Mouse (Mus musculus): ENCODE measurements around the gene Trappc13. TPM values are rescaled to one million over a fixed set of nuclear protein-coding genes. Genes with fewer than 3 reads are reported as not detected.
"Not testable (repeated sequence)": the region's sequence is repeated elsewhere in the genome, so short reads cannot be mapped to it uniquely, and the experiment has no call there.

Trappc13 gene
- 60.0 and 60.9 TPM in 2 replicates for polyA plus RNA-seq (2015; fragmentation: Nextera tagmentation; extraction: Ambion mirVana)

DNA sequence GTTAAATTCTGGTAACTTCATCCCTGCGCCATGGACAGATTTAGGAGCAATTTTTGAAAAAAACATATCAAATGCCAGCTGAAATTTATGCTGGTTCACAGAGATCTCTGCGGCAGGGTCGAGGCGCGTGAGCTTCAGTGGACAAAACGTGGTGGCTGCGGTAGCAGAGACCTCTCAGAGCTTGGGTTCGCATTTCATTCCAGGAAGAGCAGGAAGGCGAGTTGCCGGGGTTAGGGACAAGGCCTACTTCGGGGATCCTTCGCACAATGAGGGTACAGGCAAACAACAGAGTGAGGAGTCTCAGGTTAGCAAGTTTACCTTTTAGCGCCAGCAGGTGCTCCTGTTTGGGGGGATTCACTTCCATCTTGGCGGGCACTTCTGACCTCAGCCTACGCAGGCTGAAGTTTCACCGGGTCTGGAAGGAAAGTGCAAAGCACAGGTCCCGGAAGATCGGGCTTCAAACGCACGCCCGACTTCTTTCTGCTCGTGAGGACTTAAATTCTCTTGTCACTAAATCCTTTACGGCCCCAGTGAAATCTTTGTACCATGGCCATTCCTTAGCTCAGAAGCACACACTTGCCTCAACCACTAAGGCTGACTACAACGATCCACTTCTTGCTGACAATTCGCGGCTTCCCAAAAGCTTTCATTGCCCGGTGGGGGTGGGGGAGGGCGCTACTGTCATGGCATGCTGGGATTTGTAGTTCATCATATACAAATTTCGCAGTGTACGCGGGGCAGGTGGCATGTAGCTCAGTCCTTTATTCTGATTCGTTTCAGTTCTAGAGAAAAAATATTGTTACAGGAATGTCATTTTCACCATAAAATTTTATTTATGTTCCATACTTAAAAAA is at the start of gene Trappc13:
TSS of gene Trappc13 (minus strand) at position 674 of the 854 bp plus-strand sequence.
- Histone ChIP-seq H3K4me2 (replicated peaks) (peak within 1 kb of the TSS; percentile 78), H3K4me3 (peak within 1 kb of the TSS; percentile 88), H3K27ac (peak within 1 kb of the TSS; percentile 84), H3K4me1 (peaks cover 13% of the 10 kb centered on the region), H3K9ac (peak within 1 kb of the TSS; percentile 91), H3K36me3 (peaks cover 15% of the 10 kb centered on the region), H3K9me3 (no peaks in the 10 kb centered on the region), H3K27me3 (no peaks in the 10 kb centered on the region)
- WGBS, result under 1% methylated on average over 32 of the region's 32 CpGs
- peak; percentile 89 for ATAC-seq (ENCODE audit: low FRiP score, low read depth)

DNA sequence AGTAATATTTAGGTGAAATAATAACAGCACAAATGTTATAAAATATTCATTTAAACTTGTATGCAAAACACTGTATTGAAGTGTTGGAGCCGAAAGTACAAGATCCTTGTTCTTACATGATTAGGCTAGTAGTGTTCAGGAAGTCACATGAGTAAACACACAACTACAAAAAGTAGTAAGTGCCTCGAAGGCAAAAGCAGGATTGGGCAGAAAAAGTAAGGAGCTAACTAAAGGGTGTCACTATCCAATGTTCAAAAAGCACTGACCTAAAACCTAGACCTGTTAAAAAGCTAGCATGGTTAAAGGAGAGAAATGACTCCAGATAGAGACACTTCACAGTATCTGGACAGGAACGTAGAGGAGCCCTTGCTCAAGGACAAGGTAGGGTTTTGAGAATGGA is 49.2 kb upstream of the Trappc13 start:
- Histone ChIP-seq H3K36me3 (peaks cover 4% of the 10 kb centered on the region), H3K4me2 (replicated peaks) (peak overlapping the region; percentile 64), H3K9ac (peak overlapping the region; percentile 86), H3K27ac (no peak overlapping the region), H3K27me3 (no peaks in the 10 kb centered on the region), H3K4me3 (peak overlapping the region; percentile 74), H3K4me1 (peaks cover 17% of the 10 kb centered on the region), H3K9me3 (no peaks in the 10 kb centered on the region)
- no peak for ATAC-seq (ENCODE audit: low FRiP score, low read depth)
- 69% methylated on average over 3 of the region's 3 CpGs for WGBS

DNA sequence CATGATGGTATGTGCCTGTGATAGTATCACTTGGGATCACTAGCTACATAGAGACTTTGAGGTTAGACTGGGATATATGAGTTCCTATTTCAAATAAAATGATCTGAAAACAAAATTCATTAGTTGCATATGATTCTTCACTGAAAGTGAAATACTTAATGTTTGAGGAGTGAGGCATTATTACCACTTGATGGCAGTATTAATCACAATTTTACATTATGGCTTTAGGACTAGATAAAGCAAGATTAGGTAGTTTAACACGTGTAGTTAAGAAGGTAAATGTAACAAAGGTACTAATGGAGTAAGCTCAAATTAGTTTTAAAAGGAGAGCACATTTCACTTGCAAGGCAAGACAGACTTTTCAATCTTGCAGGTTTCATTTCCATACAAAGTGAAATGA is 26.0 kb upstream of the Trappc13 start:
- Histone ChIP-seq H3K27me3 (no peaks in the 10 kb centered on the region), H3K9ac (no peak overlapping the region), H3K4me3 (no peak overlapping the region), H3K9me3 (no peaks in the 10 kb centered on the region), H3K4me1 (no peaks in the 10 kb centered on the region), H3K27ac (no peak overlapping the region), H3K36me3 (peaks cover 32% of the 10 kb centered on the region), H3K4me2 (replicated peaks) (no peak overlapping the region)
- 83% methylated on average over 1 of the region's 1 CpGs for WGBS
- no peak for ATAC-seq (ENCODE audit: low FRiP score, low read depth)

DNA sequence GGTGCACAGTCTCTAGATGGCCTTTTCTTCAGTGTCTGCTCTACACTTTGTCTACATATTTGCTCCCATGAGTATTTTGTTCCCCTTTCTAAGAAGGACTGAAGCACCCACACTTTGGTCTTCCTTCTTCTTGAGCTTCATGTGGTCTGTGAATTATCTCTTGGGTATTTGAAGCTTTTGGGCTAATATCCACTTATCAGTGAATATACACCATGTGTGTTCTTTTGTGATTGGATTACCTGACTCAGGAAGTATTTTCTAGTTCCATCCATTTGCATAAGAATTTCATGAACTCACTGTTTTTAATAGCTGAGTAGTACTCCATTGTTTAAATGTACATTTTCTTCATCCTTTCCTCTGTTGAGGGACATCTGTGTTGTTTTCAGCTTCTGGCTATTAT is 17.6 kb upstream of the Trappc13 start:
- H3K27me3 ChIP-seq; ATAC-seq (ENCODE audit: low FRiP score, low read depth): not testable (repeated sequence)
- peaks cover 56% of the 10 kb centered on the region for H3K36me3 ChIP-seq

DNA sequence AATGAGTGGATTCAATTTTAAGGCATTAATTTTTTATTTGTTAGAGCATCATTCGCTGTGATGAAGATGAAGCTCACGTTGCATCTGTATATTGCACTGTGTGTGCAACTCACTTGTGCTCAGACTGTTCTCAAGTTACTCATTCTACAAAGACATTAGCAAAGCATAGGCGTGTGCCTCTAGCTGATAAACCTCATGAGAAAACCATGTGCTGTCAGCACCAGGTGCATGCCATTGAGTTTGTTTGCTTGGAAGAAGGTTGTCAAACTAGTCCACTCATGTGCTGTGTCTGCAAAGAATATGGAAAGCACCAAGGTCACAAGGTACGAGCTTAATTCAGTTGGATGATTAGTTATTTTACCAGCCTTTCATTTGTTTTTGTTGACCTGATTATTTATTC is 9.1 kb upstream of the Trappc13 start:
- 84% methylated on average over 4 of the region's 4 CpGs for WGBS
- Histone ChIP-seq H3K4me1 (no peaks in the 10 kb centered on the region), H3K36me3 (peaks cover 40% of the 10 kb centered on the region)

More for the DNA sequence above, 17.6 kb upstream of the Trappc13 start:
- H3K4me3 ChIP-seq; H3K27ac ChIP-seq; H3K9me3 ChIP-seq; H3K4me2 ChIP-seq (replicated peaks); H3K4me1 ChIP-seq; H3K9ac ChIP-seq: not testable (repeated sequence)

DNA sequence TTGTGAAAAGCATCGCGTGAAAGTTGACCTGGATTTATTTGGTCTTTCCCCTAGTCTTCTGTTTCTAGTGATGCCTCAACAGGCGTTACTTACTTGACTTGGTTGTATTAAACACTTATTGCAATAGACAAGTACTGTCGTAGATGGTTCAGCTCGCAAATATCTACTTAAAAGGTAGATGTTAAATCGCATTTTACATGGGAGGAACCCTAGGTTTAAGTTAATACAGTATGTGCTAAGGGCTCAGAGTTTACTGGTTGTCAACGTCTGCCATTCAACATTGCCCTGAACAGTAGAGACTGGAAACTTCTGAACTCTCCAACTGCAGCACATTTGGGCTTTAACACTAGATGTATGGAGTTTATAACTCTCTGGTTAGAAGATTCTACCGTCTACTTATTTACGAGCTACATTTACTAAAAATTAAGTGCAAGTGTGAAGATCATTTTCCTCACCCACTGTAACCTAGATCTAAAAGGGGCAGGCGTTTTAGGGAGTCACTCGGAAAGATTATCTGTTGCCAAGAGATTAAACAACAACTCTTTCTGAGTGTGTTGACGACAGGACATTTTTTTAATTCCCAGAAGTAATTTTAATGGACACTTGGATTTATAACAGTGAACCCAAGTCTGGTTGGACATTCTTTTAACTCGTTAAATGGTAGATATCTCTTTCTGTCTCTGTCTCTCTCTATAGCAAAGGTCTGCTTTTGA is 1.1 kb upstream of the Trappc13 start:
- Histone ChIP-seq H3K27me3 (no peaks in the 10 kb centered on the region), H3K36me3 (peaks cover 19% of the 10 kb centered on the region), H3K4me1 (peaks cover 13% of the 10 kb centered on the region), H3K9me3 (no peaks in the 10 kb centered on the region), H3K4me2 (replicated peaks) (peak overlapping the region; percentile 71), H3K9ac (peak overlapping the region; percentile 91), H3K27ac (peak overlapping the region; percentile 84), H3K4me3 (peak overlapping the region; percentile 88)
- WGBS, result 18% methylated on average over 13 of the region's 13 CpGs
- no peak for ATAC-seq (ENCODE audit: low FRiP score, low read depth)

More for the DNA sequence above, 9.1 kb upstream of the Trappc13 start:
- no peak for ATAC-seq (ENCODE audit: low FRiP score, low read depth)
- H3K27me3 ChIP-seq, result no peaks in the 10 kb centered on the region
- H3K4me3 ChIP-seq, result no peak overlapping the region
- no peaks in the 10 kb centered on the region for H3K9me3 ChIP-seq
- no peak overlapping the region for H3K27ac ChIP-seq
- H3K9ac ChIP-seq, result no peak overlapping the region
- H3K4me2 ChIP-seq (replicated peaks), result no peak overlapping the region

DNA sequence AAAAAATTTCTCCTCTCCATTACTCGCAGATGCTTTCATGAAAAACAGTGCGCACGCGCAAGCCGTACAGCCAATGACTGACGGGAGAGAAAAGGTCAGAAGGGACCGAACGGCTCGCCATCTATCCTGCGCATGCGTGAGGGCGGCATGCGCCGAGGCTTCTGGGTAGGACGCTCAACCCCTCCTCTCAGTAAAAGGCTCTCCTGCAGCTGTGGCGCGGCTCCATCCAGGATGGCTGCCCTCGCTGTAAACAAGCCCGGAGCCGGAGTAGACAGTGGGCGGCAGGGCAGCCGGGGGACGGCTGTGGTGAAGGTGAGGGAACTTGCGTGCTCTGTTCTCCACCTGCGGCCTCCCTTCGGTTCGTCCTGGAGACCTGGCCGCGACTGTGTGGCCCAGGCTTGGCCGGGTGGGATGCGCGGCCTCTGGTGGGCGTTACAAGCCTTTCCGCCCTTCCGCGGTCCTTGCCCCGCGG is 417 bp upstream of the Trappc13 start, which contains the start of gene Trim23:
TSS of gene Trim23 (plus strand) at position 148 of the 472 bp plus-strand sequence.
- WGBS, result under 1% methylated on average over 38 of the region's 38 CpGs
- Histone ChIP-seq H3K27ac (peak within 1 kb of the TSS; percentile 84), H3K4me1 (peaks cover 13% of the 10 kb centered on the region), H3K9ac (peak within 1 kb of the TSS; percentile 91), H3K27me3 (no peaks in the 10 kb centered on the region), H3K9me3 (no peaks in the 10 kb centered on the region), H3K36me3 (peaks cover 15% of the 10 kb centered on the region), H3K4me3 (peak within 1 kb of the TSS; percentile 88), H3K4me2 (replicated peaks) (peak within 1 kb of the TSS; percentile 78)
- ATAC-seq (ENCODE audit: low FRiP score, low read depth), result peak; percentile 99

DNA sequence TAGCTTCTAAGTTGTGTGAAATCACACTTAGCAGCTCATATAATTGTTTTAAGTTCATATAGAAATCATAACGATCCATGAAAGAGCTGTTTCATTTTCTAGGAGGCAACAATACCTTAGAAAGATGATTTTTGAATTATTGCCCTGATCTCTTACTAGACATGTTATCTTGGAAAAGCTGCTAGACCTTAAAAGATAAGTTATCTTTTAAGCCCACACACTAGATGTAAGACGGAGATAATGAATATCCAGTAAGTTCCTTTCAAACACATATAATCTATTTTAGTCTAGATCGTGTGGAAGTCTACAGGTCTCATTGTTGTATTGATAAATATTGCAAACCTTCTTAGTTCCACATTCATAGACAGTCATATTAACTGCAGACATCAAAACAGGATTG is 1.4 kb downstream of the Trappc13 start:
- 85% methylated on average over 3 of the region's 3 CpGs for WGBS
- Histone ChIP-seq H3K27me3 (no peaks in the 10 kb centered on the region), H3K27ac (no peak overlapping the region), H3K4me3 (peak overlapping the region; percentile 36), H3K9ac (peak overlapping the region; percentile 48), H3K9me3 (no peaks in the 10 kb centered on the region), H3K4me2 (replicated peaks) (peak overlapping the region; percentile 62), H3K36me3 (peaks cover 10% of the 10 kb centered on the region), H3K4me1 (peaks cover 13% of the 10 kb centered on the region)
- no peak for ATAC-seq (ENCODE audit: low FRiP score, low read depth)

DNA sequence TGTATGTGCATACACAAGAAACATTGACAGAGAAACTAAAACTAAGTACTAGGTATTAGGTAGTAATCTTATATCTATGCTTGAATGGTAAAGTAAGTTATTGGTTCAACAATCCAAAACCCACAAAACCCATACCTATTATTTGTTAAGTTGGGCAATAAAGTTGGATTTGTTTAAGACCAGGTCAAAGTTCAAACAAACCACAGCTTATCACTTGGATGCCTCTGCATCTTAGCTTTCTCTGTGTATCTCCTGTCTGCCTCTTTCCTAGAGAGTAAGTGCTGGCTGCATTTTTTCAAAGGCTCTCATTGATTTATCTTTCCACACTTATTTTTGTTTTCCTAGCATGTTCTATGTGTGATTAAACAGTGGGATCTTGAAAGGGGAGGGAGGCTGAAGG is 5.8 kb downstream of the Trappc13 start:
- H3K27ac ChIP-seq, result no peak overlapping the region
- no peak overlapping the region for H3K4me3 ChIP-seq
- H3K36me3 ChIP-seq, result peaks cover 19% of the 10 kb centered on the region
- no peak overlapping the region for H3K4me2 ChIP-seq (replicated peaks)
- peaks cover 8% of the 10 kb centered on the region for H3K4me1 ChIP-seq
- H3K9me3 ChIP-seq, result no peaks in the 10 kb centered on the region
- H3K27me3 ChIP-seq, result no peaks in the 10 kb centered on the region
- ATAC-seq (ENCODE audit: low FRiP score, low read depth), result no peak
- H3K9ac ChIP-seq, result no peak overlapping the region

DNA sequence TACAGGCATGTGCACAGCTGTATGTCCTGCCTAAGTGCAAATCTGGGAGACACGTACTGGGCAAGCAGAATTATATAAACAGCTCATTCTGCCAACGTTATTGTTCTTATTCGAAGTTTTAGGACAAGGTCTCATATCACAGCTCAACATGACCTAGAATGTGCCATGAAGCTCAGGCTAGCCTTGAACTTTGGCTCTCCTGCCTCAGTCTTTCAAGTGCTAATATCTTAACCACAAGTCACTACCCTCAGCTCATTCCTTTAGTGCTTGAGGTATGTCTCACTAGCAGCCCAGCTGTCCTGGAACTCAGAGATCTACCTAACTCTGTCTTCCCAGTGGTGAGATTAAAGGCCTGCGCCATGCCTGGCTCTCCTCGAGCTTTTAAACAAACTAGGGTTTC is 6.6 kb downstream of the Trappc13 start:
- no peak overlapping the region for H3K4me3 ChIP-seq
- ATAC-seq (ENCODE audit: low FRiP score, low read depth), result no peak
- no peak overlapping the region for H3K9ac ChIP-seq
- no peak overlapping the region for H3K4me2 ChIP-seq (replicated peaks)
- no peaks in the 10 kb centered on the region for H3K9me3 ChIP-seq
- H3K36me3 ChIP-seq, result peaks cover 26% of the 10 kb centered on the region
- H3K27me3 ChIP-seq, result no peaks in the 10 kb centered on the region
- no peak overlapping the region for H3K27ac ChIP-seq
- WGBS, result 88% methylated on average over 5 of the region's 5 CpGs
- H3K4me1 ChIP-seq, result peaks cover 4% of the 10 kb centered on the region

DNA sequence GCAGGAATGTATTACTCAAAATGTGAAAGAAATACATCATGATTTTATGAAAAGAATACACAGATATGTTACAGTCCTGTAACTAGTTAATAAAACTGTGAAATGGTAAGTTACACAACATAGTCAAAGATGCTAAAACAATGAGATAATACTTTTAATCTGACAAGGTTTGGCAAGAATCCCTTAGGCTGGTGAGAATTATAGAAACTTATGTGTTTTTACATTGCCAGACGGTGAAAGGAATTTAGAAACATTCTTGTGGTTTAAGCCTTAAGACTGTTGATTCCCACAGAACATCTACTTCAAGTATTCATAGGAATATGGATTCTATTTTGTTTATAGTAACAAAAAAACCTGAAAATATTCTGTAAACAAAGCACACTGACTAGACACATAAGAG is 22.6 kb downstream of the Trappc13 start:
- Histone ChIP-seq H3K27me3 (no peaks in the 10 kb centered on the region), H3K9ac (no peak overlapping the region), H3K4me3 (no peak overlapping the region), H3K4me2 (replicated peaks) (no peak overlapping the region), H3K27ac (no peak overlapping the region), H3K36me3 (peaks cover 62% of the 10 kb centered on the region), H3K4me1 (no peaks in the 10 kb centered on the region), H3K9me3 (no peaks in the 10 kb centered on the region)
- no peak for ATAC-seq (ENCODE audit: low FRiP score, low read depth)
- WGBS, result 61% methylated on average over 1 of the region's 1 CpGs

DNA sequence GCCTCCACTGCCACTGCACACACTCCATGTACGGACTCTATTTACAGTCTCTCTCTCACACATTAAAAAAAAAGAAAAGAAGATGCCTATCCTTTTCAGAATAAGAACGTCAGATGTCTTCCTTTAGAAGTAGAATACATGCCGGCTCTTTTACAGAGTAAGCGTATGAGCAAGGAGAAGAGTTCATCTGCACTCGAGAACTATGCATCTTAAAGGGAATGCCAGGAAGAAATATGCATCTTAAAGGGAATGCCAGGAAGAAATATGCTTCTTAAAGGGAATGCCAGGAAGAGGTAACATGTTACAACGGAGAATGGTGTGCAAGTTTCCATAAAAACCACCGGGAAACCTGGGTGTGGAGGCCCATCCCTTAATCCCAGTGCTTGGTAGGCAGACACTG is 23.2 kb downstream of the Trappc13 start:
- no peaks in the 10 kb centered on the region for H3K27me3 ChIP-seq
- H3K4me2 ChIP-seq (replicated peaks), result no peak overlapping the region
- ATAC-seq (ENCODE audit: low FRiP score, low read depth), result no peak
- 89% methylated on average over 7 of the region's 7 CpGs for WGBS
- H3K27ac ChIP-seq, result no peak overlapping the region
- peaks cover 58% of the 10 kb centered on the region for H3K36me3 ChIP-seq
- H3K9me3 ChIP-seq, result no peaks in the 10 kb centered on the region
- no peak overlapping the region for H3K9ac ChIP-seq
- no peak overlapping the region for H3K4me3 ChIP-seq
- H3K4me1 ChIP-seq, result no peaks in the 10 kb centered on the region
